ENCODE assay signal across 31 mouse cellular contexts in the genomic region with DNA sequence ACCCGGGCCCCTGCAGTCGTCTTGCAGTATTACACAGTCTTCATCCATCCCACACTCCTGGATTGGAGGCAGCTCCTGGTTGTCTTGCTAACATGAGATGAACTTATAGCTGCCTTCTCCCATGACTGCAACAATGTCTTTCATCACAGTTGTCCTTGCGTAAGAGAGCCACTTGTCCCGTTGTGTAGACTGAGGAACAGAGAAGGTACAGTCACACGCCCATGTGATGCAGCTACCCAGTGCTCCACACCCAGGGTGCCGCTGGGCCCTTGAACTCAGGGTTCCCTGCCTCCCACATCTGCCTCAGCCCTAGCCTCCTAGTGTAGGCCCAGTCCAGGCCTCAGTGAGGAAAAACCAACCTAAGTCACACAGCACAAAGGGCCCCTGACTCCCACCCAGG. TPM values are rescaled to one million over a fixed set of nuclear protein-coding genes. Genes with fewer than 3 reads are reported as not detected.
DNase-seq lines count a peak whose midpoint lies in the region; ATAC-seq and TF ChIP-seq lines count a peak whose summit lies in the region.
"Had no signal": no experiment of that assay in that cellular context is flagged by ENCODE, and none has a peak within 500 bp of the region (broad histone marks: within the 10 kb centered on the region; RNA-seq: fewer than 3 reads in every experiment).

No protein-coding gene starts in this region.

- no peak overlapping the region for H3K4me2 ChIP-seq in midbrain, embryonic 12.5 days (replicated peaks)
- H3K4me2 ChIP-seq in midbrain, postnatal 0 days (ENCODE audit: low read depth, low read length, poor library complexity, severe bottlenecking) = no peak overlapping the region
- no peak overlapping the region for H3K4me2 ChIP-seq in limb, embryonic 12.5 days
- H3K4me2 ChIP-seq: forebrain, embryonic 13.5 days; heart, embryonic 12.5 days; intestine, embryonic 15.5 days; limb, embryonic 15.5 days; lung, embryonic 14.5 days; midbrain, embryonic 11.5 days; neural tube, embryonic 13.5 days; stomach, embryonic 15.5 days had no signal

- no peaks in the 10 kb centered on the region for H3K36me3 ChIP-seq in midbrain, embryonic 12.5 days
- H3K36me3 ChIP-seq in midbrain, postnatal 0 days (ENCODE audit: insufficient read depth, low read length) = no peaks in the 10 kb centered on the region
- no peaks in the 10 kb centered on the region for H3K36me3 ChIP-seq in embryonic facial prominence, embryonic 10.5 days (replicated peaks)
- H3K36me3 ChIP-seq in limb, embryonic 12.5 days = no peaks in the 10 kb centered on the region
- H3K36me3 ChIP-seq: heart, embryonic 12.5 days; hindbrain, embryonic 10.5 days; intestine, embryonic 15.5 days; limb, embryonic 15.5 days; neural tube, embryonic 13.5 days; stomach, embryonic 15.5 days had no signal

- H3K4me3 ChIP-seq in midbrain, embryonic 12.5 days = no peak overlapping the region
- no peak overlapping the region for H3K4me3 ChIP-seq in midbrain, postnatal 0 days (ENCODE audit: low read depth, low read length)
- no peak overlapping the region for H3K4me3 ChIP-seq in embryonic facial prominence, embryonic 10.5 days
- no peak overlapping the region for H3K4me3 ChIP-seq in limb, embryonic 12.5 days (replicated peaks)
- H3K4me3 ChIP-seq: erythroblast, embryonic 14.5 days; forebrain, embryonic 13.5 days; heart, embryonic 12.5 days; hindbrain, embryonic 10.5 days; intestine, embryonic 15.5 days; limb, embryonic 15.5 days; myocyte; neural tube, embryonic 13.5 days; stomach, embryonic 15.5 days had no signal

- no peak for TF ChIP-seq CTCF in midbrain, postnatal 0 days (IDR thresholded peaks at IDR 0.05)

- no peak overlapping the region for H3K9ac ChIP-seq in midbrain, embryonic 12.5 days (replicated peaks)
- no peak overlapping the region for H3K9ac ChIP-seq in midbrain, postnatal 0 days (replicated peaks; ENCODE audit: low read length, poor library complexity, severe bottlenecking)
- no peak overlapping the region for H3K9ac ChIP-seq in limb, embryonic 12.5 days (replicated peaks)
- H3K9ac ChIP-seq: forebrain, embryonic 13.5 days; heart, embryonic 12.5 days; intestine, embryonic 15.5 days; limb, embryonic 15.5 days; liver, embryonic 14.5 days; lung, embryonic 14.5 days; neural tube, embryonic 13.5 days; stomach, embryonic 15.5 days had no signal

- peaks cover 8% of the 10 kb centered on the region for H3K4me1 ChIP-seq in midbrain, embryonic 12.5 days
- 0 out of 2 replicates have a peak, but pooled peaks cover 4% of the 10 kb centered on the region for H3K4me1 ChIP-seq in midbrain, postnatal 0 days (ENCODE audit: insufficient read depth, low read length)
- H3K4me1 ChIP-seq in embryonic facial prominence, embryonic 10.5 days = peaks cover 52% of the 10 kb centered on the region
- peaks cover 67% of the 10 kb centered on the region for H3K4me1 ChIP-seq in limb, embryonic 12.5 days (replicated peaks)
- H3K4me1 ChIP-seq: heart, embryonic 12.5 days; stomach, embryonic 15.5 days had no signal

- no peak for ATAC-seq in midbrain, embryonic 12.5 days (ENCODE audit: low FRiP score, low read depth)
- no peak for ATAC-seq in midbrain, postnatal 0 days (ENCODE audit: low FRiP score)
- ATAC-seq in limb, embryonic 12.5 days (ENCODE audit: insufficient number of reproducible peaks, insufficient read depth, low FRiP score, low TSS enrichment, low read depth) = no peak
- ATAC-seq: forebrain, embryonic 13.5 days; hindbrain, embryonic 16.5 days; intestine, embryonic 15.5 days had no signal

- WGBS in midbrain, embryonic 12.5 days = 75% methylated on average over 6 of the region's 6 CpGs
- 75% methylated on average over 6 of the region's 6 CpGs for WGBS in midbrain, postnatal 0 days
- 73% methylated on average over 6 of the region's 6 CpGs for whole genome bisulfite sequencing in embryonic facial prominence, embryonic 10.5 days
- 77% methylated on average over 6 of the region's 6 CpGs for WGBS in limb, embryonic 12.5 days

- DNase-seq in midbrain, postnatal 0 days (ENCODE audit: low spot score) = no peak
- no peak for DNase-seq in embryonic facial prominence, embryonic 10.5 days (ENCODE audit: low spot score)
- DNase-seq in testis, postnatal 14 days (ENCODE audit: low spot score) = no peak
- no peak for DNase-seq in cerebellum, postnatal 10 days
- DNase-seq in adrenal gland, adult 8-10 months = no peak
- DNase-seq: cerebellum, adult 11 months; cerebellum, adult 9-11 months; gastrocnemius, postnatal 10 days; heart, adult 18-20 months; heart, postnatal 10 days; kidney, postnatal 36 days; layer of hippocampus, adult 9-11 months; lung, embryonic 14.5 days; thymus, adult 2 months had no signal

- H3K27me3 ChIP-seq in midbrain, embryonic 12.5 days = 0 out of 2 replicates have a peak, but pooled peaks cover 3% of the 10 kb centered on the region
- H3K27me3 ChIP-seq in midbrain, postnatal 0 days (ENCODE audit: insufficient read depth, low read length) = no peaks in the 10 kb centered on the region
- peaks cover 27% of the 10 kb centered on the region for H3K27me3 ChIP-seq in embryonic facial prominence, embryonic 10.5 days (replicated peaks; ENCODE audit: low read depth, poor library complexity, severe bottlenecking)
- H3K27me3 ChIP-seq in limb, embryonic 12.5 days = peaks cover 54% of the 10 kb centered on the region
- H3K27me3 ChIP-seq: forebrain, embryonic 13.5 days; intestine, embryonic 15.5 days; limb, embryonic 15.5 days; neural tube, embryonic 13.5 days; stomach, embryonic 15.5 days had no signal

- no peaks in the 10 kb centered on the region for H3K9me3 ChIP-seq in midbrain, embryonic 12.5 days
- no peaks in the 10 kb centered on the region for H3K9me3 ChIP-seq in midbrain, postnatal 0 days (ENCODE audit: low read length)
- no peaks in the 10 kb centered on the region for H3K9me3 ChIP-seq in embryonic facial prominence, embryonic 10.5 days
- no peaks in the 10 kb centered on the region for H3K9me3 ChIP-seq in limb, embryonic 12.5 days
- H3K9me3 ChIP-seq: forebrain, embryonic 13.5 days; heart, embryonic 12.5 days; hindbrain, embryonic 10.5 days; intestine, embryonic 15.5 days; limb, embryonic 15.5 days; neural tube, embryonic 13.5 days; stomach, embryonic 15.5 days had no signal

- H3K27ac ChIP-seq in midbrain, embryonic 12.5 days (replicated peaks) = 0 out of 2 replicates have a peak overlapping the region, but pooled peaks have one; percentile 25
- no peak overlapping the region for H3K27ac ChIP-seq in midbrain, postnatal 0 days (ENCODE audit: low read depth, low read length)
- H3K27ac ChIP-seq in embryonic facial prominence, embryonic 10.5 days (replicated peaks) = 0 out of 2 replicates have a peak overlapping the region, but pooled peaks have one; percentile 44
- H3K27ac ChIP-seq in limb, embryonic 12.5 days = peak overlapping the region; percentile 9; the same call in 1 of the 2 replicates
- H3K27ac ChIP-seq: forebrain, embryonic 13.5 days; intestine, embryonic 15.5 days; limb, embryonic 15.5 days; liver, embryonic 14.5 days; neural tube, embryonic 13.5 days; stomach, embryonic 15.5 days had no signal

RNA-seq across cellular contexts. Expression of a gene that starts 47.9 kb away (rescaled TPM):
- polyA plus RNA-seq in midbrain, embryonic 12.5 days (2016; fragmentation: Nextera tagmentation; extraction: Ambion mirVana) = 41.8 and 49.0 TPM in 2 replicates
- 13.1 and 27.1 TPM in 2 replicates for total RNA-seq in midbrain, postnatal 0 days (2014; rRNA removed)
- 36.8 and 37.2 TPM in 2 replicates for polyA plus RNA-seq in midbrain, postnatal 0 days (2015; fragmentation: Nextera tagmentation; extraction: Ambion mirVana)
- polyA plus RNA-seq in embryonic facial prominence, embryonic 10.5 days (2016; fragmentation: Nextera tagmentation; extraction: Ambion mirVana) = 2.3 and 3.1 TPM in 2 replicates
- 0.25 and 0.27 TPM in 2 replicates for polyA plus RNA-seq in limb, embryonic 12.5 days (2016; fragmentation: Nextera tagmentation; extraction: Ambion mirVana)
- not detected for total RNA-seq in adrenal gland, adult 8-10 months (2022)
- total RNA-seq: adrenal gland, postnatal 4 days; gastrocnemius, postnatal 10 days; heart, adult 18-20 months; heart, postnatal 10 days had no signal
- polyA plus RNA-seq: intestine, embryonic 15.5 days; kidney, embryonic 14.5 days; lung, embryonic 14.5 days; myocyte; urinary bladder, adult 2 months had no signal
